Mouse (Mus musculus) small intestine, adult 2 months (tissue): Measurements from ENCODE around the gene Aff3.

Source experiments
- CTCF ChIP-seq: fragments of 200-500 bp; IDR thresholded peaks from 2 replicates; pipeline ENCODE4 v1.5.1; 2012; ENCODE audit warnings: low read depth, mild to moderate bottlenecking, control low read depth, inconsistent platforms, low read length, moderate library complexity, mixed read lengths; ENCODE audit not compliant: insufficient replicate concordance, insufficient read length; ENCODE audit errors: extremely low read depth
- POLR2A ChIP-seq: fragments of 200-500 bp; IDR thresholded peaks from 2 replicates; pipeline ENCODE4 v1.6.1; 2012; ENCODE audit warnings: low read depth, mild to moderate bottlenecking, control low read depth, inconsistent platforms, low read length, moderate library complexity

- no peak for TF ChIP-seq POLR2A
- no peak for TF ChIP-seq CTCF
Observed at GRCm38 (mm10) chr1:38548671-38549661, 115.8 kb downstream of the Aff3 start.
